Mouse (Mus musculus) layer of hippocampus, postnatal 10 days (tissue): ENCODE measurements at regions not wholly inside any gene's neighbourhood (a gene's known extent, or its start where the extent isn't known, plus 50 kb on each side); places are given as distances from the start of the nearest gene placed in this dataset.

Experiments
- DNase-seq, 2 experiments: peaks; one replicate each; pipeline ENCODE4 v3.0.0; 2021; ENCODE audit warnings: low spot score in 2 of 2

- DNase-seq = no peak
These were observed 535.3 kb upstream of the Adgrl3 start for GRCm38 (mm10) chr5:80484676-80485075.

GRCm38 (mm10) chr5:80488332-80488731, 531.6 kb upstream of the Adgrl3 start:
- no peak for DNase-seq

GRCm38 (mm10) chr5:80508672-80509071, 511.3 kb upstream of the Adgrl3 start:
- DNase-seq = peak; percentile 62 to 75

- DNase-seq = no peak
These were observed 479.9 kb upstream of the Adgrl3 start for GRCm38 (mm10) chr5:80539997-80540396.

GRCm38 (mm10) chr5:80551673-80552072, 468.3 kb upstream of the Adgrl3 start:
- no peak for DNase-seq

GRCm38 (mm10) chr5:80578741-80579140, 441.2 kb upstream of the Adgrl3 start:
- no peak for DNase-seq

- no peak for DNase-seq
These were observed 408.4 kb upstream of the Adgrl3 start for GRCm38 (mm10) chr5:80611571-80611970.

GRCm38 (mm10) chr5:80627225-80627624, 392.7 kb upstream of the Adgrl3 start:
- peak; percentile 5 to 12 for DNase-seq

- DNase-seq = no peak
These were observed 360.9 kb upstream of the Adgrl3 start for GRCm38 (mm10) chr5:80659043-80659442.

- DNase-seq = no peak
These were observed 360.4 kb upstream of the Adgrl3 start for GRCm38 (mm10) chr5:80659530-80659929.

GRCm38 (mm10) chr5:80670258-80670947, 349.5 kb upstream of the Adgrl3 start:
- DNase-seq = no peak

GRCm38 (mm10) chr5:80683431-80683830, 336.5 kb upstream of the Adgrl3 start:
- DNase-seq = no peak

- peak; percentile 35 to 37 for DNase-seq
These were observed 319.1 kb upstream of the Adgrl3 start for GRCm38 (mm10) chr5:80700848-80701247.

GRCm38 (mm10) chr5:80704732-80705131, 315.2 kb upstream of the Adgrl3 start:
- no peak for DNase-seq

- DNase-seq = no peak
These were observed 313.3 kb upstream of the Adgrl3 start for GRCm38 (mm10) chr5:80706645-80707056.
